Mouse (Mus musculus): Measurements from ENCODE around the gene Atp5f1.

Atp5f1 gene

DNA sequence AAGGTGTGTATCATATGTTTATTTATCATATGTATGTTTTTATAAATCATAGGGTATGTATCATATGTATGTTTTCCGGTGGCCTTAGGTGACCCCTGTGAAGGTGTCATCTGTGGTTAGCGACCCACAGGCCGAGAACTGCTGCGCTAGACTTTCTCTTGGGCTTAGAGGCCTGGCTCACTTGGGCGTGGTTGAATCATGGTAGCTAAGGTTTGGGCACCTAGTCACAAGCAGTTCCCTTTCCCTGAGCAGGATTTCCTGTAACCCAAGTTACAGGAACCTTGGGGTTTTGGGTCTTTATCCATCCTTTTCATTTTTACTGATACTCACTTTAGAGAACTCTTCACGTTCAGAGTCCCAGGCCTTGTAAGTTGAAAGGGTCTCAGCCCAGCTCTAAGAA, 59.6 kb downstream of the Atp5f1 start:
- no peak for DNase-seq (ENCODE audit: low read depth, low spot score)

DNA sequence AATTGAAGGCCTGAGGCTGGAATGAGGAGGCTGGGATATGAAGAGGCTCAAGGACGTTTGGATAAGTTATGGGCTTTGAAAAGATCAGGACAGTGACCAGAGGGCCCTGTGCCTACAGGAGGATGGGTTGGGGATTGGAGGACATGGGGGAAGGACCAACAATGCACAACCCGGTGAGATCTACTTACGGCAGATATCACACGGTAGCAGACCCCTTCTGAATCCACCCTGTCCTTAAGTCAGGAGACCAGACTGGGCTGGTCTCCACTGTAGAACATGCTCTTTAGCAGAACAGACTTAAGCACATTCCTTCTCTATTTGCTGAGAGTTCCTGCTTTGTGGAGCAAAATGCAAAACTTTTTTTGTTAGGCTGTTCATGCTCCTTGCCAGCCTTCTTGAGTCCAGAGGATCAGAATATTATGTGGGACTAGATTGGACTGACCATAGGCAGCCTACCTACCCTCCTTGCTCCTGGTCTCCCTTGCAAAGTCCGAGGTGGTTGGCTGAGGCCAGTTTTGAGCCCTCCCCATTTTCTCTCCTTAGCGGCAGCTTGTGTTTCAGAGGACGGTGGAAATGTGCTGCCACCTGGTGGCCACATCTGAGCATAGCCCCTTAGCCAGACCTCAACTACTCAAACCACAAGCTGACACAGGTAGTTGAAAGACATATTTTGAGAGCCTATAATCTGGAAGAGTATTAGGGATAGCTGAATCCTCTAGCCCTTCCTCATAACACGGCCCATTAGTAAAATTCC, 60.3 kb downstream of the Atp5f1 start:
- DNase-seq (ENCODE audit: low read depth, low spot score): peak; percentile 89

DNA sequence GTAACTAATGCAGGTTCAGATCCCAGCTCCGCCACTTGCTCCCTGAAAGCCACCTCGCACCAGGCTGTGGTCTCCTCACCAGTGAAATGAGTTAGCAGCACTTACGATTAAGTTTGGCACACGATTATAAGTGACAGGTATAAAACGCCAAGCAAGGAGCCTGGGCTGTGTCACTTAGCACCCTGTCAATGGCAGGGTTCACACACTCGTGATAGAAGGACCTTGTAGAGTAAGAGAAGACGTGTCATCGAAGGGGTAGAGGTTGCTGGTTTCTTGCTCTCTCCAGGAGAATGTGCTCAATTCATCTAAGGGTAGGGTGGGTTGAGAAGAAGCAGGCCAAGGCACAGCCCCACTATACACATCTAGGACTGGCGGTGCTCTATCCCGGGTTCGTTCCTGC, 61.0 kb downstream of the Atp5f1 start:
- DNase-seq (ENCODE audit: low read depth, low spot score): no peak

DNA sequence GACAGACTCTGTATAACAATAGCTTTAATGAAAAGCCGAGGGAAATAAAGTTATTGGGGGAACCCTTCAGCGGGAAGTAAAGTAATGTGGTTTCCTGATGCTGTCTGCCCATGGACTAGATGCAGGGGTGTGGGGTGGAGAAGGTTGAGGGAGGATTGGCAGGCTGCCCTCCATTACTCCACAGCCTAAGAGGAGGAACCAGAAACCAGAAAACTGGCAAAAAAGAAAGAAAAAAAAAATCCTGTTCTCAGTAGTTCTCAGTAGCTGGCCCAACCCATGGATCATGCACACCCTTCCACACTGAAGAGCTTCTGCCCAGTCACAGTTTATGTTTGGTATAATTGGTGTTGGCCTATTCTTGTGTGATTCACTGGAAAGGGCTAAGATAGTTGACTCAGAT, 61.6 kb downstream of the Atp5f1 start:
- DNase-seq (ENCODE audit: low read depth, low spot score): no peak

DNA sequence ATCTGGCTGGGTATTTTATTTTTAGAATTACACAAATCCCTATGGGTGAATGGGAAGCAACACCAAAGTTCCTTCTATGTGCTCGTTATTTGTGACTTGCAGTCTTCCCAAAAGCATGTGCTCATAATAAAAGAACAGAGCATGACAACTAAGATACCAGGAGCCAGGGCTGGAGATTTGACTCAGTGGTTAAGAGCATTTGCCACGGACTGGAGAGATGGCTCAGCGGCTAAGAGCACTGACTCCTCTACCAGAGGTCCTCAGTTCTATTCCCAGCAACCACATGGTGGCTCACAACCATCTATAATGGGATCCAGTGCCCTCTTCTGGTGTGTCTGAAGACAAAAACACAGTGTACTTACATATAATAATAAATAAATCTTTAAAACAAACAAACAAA, 63.1 kb downstream of the Atp5f1 start:
- DNase-seq (ENCODE audit: low read depth, low spot score): no peak

DNA sequence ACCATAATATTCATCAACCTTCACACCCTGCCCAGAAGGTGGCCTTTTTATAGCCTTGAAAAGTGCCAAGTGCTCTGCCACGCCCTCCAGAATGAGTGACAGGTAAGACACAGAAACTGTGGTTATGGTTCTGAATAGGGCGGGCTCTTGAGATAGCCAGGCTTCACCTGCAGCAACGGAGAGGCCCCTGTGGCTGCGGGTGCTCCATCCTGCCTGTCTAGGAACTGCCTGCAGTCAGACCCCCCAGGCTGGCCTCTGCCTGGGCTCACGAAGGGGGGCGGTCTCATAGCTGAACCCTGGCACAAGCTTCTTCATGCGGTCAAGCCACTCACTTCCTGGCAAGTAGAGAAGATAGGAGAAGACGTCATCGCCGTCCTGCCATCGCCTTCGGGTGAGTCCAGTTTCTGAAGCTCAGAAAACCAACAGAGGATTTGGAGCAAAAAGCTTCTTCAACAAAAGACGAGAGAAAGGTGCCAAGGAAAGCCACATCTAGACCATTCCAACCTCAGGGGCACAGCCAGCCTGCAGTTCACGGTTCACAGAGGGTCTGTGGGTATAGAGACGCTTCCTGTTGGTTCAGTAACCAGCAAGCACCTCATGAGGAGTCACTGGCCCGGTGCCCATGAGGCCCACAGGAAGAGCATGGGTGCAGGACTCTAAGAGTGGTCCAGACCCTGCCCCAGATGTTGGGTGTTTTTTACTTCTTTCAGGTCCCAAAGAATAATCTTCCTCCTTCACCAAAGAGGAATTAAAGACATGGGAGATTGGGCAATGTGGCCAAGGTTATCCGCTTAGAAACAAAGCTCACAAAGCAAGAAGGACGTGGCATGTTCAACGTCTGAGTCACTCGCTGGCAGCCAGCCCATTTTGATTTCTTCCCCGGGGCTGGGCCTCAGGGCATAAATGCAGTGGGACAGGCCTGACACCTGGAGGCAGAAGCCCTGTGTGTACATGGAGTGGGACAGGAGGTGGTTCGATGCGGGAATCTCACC, 65.0 kb downstream of the Atp5f1 start:
- DNase-seq (ENCODE audit: low read depth, low spot score): peak; percentile 72

DNA sequence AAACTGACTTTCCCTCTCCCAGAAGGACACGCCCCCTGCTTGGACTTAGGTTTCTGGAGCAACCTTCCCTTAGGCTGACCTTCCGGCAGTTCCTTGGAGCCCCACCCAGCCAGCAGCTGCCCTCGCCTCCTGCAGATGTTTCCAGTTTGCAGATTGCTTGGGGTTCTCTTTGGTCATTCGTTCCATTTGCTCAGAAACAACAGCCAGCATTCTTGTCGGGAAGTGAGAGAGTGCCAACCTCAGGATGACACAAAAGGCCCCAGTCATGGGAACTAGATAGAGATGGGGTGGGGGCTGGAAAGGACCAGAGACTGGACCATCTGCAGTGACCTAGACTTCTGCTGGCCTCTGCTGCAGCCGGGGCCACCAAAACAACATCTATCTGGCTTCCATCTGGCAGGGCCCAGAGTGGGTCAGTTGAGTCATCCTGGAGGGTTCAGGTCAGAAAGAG, 65.9 kb downstream of the Atp5f1 start:
- DNase-seq (ENCODE audit: low read depth, low spot score): peak; percentile 78

Data from ZHBTc4 (cell line).